Mouse (Mus musculus): ENCODE data around the gene Adamts7.

Adamts7 gene

GRCm38 (mm10) chr9:90237232-90238062 is 74.6 kb downstream of the Adamts7 start:
- no peak for DNase-seq

DNA sequence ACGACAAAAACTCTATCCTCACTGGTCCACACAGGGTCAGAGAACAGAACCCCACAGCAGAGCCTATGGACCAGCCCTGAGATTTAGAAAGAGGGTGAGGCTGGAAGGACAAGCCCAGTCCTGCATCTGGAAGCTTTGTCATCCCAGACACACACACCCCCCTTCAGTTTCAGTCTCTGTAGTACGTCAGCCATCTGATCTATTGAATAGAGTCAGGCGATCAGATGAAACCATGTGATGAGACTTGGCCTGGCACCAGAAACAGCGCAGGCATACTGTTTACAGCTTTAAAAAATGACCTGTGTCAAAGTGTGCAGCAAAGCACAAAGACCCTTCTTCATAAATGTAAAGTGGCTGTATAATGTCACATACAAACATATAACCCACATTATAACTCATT is 77.7 kb downstream of the Adamts7 start:
- DNase-seq = no peak

- no peak for DNase-seq
These were observed 78.2 kb downstream of the Adamts7 start for GRCm38 (mm10) chr9:90241041-90241440.

GRCm38 (mm10) chr9:90241618-90242017 is 78.7 kb downstream of the Adamts7 start:
- DNase-seq = no peak

DNA sequence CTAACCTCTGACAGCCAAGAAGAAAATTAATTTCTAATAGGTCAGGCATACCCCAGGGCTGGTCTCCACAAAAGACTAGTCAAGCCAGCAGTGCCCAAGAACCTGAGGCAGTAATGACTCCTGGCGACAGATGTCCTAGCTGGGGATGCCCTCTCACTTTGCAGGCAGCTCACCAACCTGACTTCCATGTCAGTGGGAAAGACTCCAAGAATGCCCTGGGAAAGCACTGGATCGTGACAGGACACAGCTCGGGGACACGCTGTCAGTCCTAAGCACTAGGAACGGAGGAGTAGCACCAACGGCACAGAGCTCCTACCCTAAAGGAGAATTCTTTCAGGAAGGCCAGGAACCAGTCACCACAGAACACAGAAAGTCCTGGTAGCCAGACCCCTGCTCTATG is 79.4 kb downstream of the Adamts7 start:
- DNase-seq = no peak

- DNase-seq = no peak
These were observed 80.0 kb downstream of the Adamts7 start for GRCm38 (mm10) chr9:90242855-90243254.

- no peak for DNase-seq
These were observed 81.7 kb downstream of the Adamts7 start for GRCm38 (mm10) chr9:90244301-90245151.

DNA sequence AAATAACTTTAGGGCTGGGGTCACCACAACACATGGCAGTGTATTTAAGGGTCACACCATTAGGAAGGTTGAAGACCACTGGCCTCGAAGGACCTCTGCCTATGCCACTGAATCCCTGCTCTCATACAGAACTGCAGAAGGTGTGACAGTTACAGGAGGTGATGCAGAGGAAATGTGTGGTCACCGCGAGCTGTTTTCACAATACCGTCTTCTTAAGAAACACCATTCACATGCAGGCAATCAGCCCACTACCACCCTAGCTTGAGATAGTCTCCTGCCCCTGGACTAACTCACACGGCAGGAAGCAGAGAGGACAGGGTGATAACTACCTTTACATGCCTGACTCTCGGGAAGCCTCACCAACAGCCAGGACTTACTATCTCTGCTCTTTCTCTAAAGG is 82.3 kb downstream of the Adamts7 start:
- DNase-seq = no peak

DNA sequence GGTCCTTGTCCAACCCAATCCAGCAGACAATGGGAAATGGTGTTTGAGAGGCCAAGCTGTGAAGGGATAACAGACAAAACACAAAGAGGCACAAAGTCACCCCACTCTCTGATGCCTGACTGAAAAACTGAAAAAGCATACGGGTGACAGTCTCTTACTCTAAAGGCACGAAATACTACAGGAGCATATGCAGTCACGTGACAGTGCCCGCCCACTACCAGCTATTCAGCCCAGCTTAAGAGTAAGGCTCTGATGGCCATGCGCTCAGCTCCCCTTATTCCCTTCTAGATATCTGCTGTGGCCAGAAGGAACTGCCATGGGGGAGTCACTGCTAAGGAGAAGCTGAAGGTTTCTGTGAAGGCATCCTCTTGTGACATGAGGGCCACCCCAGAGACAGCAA is 82.9 kb downstream of the Adamts7 start:
- DNase-seq = no peak

- no peak for DNase-seq
These were observed 84.4 kb downstream of the Adamts7 start for GRCm38 (mm10) chr9:90247316-90247715.

GRCm38 (mm10) chr9:90248326-90248725 is 85.5 kb downstream of the Adamts7 start:
- DNase-seq = no peak

- DNase-seq = no peak
These were observed 86.2 kb downstream of the Adamts7 start for GRCm38 (mm10) chr9:90249036-90249435.

DNA sequence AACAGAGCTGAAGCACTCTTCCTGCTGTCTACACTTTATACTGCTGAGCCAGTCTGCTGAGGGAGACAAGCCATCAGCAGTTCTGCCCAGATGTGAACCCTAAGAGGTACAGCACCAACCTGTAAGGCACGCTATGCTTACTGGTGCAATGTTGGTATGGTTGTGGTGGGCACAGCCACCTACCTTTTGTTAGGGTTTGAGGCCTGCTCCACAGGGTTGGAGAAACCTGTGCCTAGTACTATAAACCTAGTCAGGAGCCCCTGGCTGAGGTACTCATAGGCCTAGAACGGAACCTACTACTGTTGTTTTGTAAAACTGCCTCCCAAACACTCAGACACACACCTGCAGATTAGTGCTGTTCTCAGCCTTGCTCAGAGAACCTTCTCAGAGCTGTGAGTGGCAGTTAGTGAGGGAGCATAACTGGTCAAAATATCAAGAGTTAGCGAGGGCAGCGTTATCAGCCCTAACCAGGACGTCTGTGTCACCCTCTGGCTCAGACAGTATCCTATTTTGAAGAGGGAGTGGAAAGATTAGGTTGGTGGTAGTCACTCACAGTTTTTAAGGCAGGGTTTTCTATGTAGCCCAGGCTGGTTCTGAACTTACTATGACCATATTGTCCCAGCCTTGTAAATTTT is 87.4 kb downstream of the Adamts7 start:
- no peak for DNase-seq

- DNase-seq = no peak
These were observed 88.3 kb downstream of the Adamts7 start for GRCm38 (mm10) chr9:90250964-90251750.

GRCm38 (mm10) chr9:90253181-90253580 is 90.3 kb downstream of the Adamts7 start:
- DNase-seq = no peak

- DNase-seq = no peak
These were observed 93.1 kb downstream of the Adamts7 start for GRCm38 (mm10) chr9:90255844-90256405.

DNA sequence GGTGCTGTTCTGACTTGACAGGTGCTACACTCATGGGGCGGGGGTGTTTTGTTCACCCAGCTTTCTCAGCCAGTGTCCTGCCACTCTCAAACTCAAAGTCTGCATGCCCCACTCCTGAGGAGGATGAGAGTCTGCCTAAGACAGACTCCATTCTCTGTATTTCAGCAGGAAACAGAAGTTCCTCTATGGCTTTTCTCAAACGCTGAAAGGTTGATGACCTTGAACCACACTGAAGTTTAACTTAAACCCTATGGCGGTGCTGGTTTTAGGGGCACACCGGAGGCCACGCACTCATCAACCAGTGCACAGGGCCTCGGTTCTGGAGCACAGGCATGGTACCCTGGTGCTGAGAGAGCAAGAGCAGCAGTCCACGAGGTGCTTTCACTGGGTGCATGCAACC is 94.4 kb downstream of the Adamts7 start:
- no peak for DNase-seq

Data from kidney, adult 11 months (tissue).